Mouse (Mus musculus) liver, embryonic 16.5 days (tissue): Measurements from ENCODE around the gene Nck1. TPM values are rescaled to one million over a fixed set of nuclear protein-coding genes. Genes with fewer than 3 reads are reported as not detected.

Source experiments
- ATAC-seq: fragments of 200-750 bp; cut with Nextera tagmentation; 2 replicates; pipeline ENCODE4 v1.8.0; 2017; ENCODE audit warnings: low read depth, mild to moderate bottlenecking, moderate number of reproducible peaks, moderate library complexity
- H3K27ac ChIP-seq: fragments of 300-500 bp; sonication (generic); 2 replicates; pipeline ENCODE4 v1.5.1; 2014; ENCODE audit warnings: mild to moderate bottlenecking, low read length
- H3K27me3 ChIP-seq: fragments of 300-500 bp; sonication (generic); 2 replicates; pipeline ENCODE4 v1.6.1; 2014; ENCODE audit warnings: low read depth, low read length, mixed read lengths; ENCODE audit not compliant: control insufficient read depth, insufficient read depth
- H3K36me3 ChIP-seq: fragments of 300-500 bp; sonication (generic); 2 replicates; pipeline ENCODE4 v1.6.1; 2014; ENCODE audit warnings: mild to moderate bottlenecking; ENCODE audit not compliant: control insufficient read depth, insufficient read depth
- H3K4me1 ChIP-seq: fragments of 300-500 bp; sonication (generic); 2 replicates; pipeline ENCODE4 v1.6.1; 2014; ENCODE audit warnings: low read depth, low read length, mixed read lengths; ENCODE audit not compliant: control insufficient read depth
- H3K4me2 ChIP-seq: fragments of 300-500 bp; sonication (generic); 2 replicates; pipeline ENCODE4 v1.6.1; 2014; ENCODE audit warnings: low read depth, low read length, mixed read lengths
- H3K4me3 ChIP-seq: fragments of 300-500 bp; sonication (generic); 2 replicates; pipeline ENCODE4 v1.5.1; 2014; ENCODE audit warnings: low read depth, mild to moderate bottlenecking, low read length
- H3K9ac ChIP-seq: fragments of 300-500 bp; sonication (generic); 2 replicates; pipeline ENCODE4 v1.6.1; 2014; ENCODE audit warnings: low read depth, low read length
- H3K9me3 ChIP-seq: fragments of 300-500 bp; sonication (generic); replicated peaks from 2 replicates; pipeline ENCODE4 v1.6.1; 2016; ENCODE audit warnings: low read length; ENCODE audit not compliant: control insufficient read depth
- WGBS: fragments of 180-500 bp; shearing (Covaris S2); extraction: QIAGEN DNeasy Blood & Tissue Kit; methylation state at CpG from one replicate; pipeline ENCODE4 v1.1.7; 2014; ENCODE audit not compliant: insufficient replicate concordance; 5-methylcytosine and 5-hydroxymethylcytosine counted together
- polyA plus RNA-seq: library from polyadenylated mRNA; unstranded; fragments of >200 nt; fragmentation: Nextera tagmentation; extraction: Ambion mirVana; gene quantifications from 2 replicates; pipeline ENCODE4 v1.2.1, GENCODE M21; 2015

The Nck1 gene
- polyA plus RNA-seq, 1 experiment from 2014 or later: 23.4 TPM

DNA sequence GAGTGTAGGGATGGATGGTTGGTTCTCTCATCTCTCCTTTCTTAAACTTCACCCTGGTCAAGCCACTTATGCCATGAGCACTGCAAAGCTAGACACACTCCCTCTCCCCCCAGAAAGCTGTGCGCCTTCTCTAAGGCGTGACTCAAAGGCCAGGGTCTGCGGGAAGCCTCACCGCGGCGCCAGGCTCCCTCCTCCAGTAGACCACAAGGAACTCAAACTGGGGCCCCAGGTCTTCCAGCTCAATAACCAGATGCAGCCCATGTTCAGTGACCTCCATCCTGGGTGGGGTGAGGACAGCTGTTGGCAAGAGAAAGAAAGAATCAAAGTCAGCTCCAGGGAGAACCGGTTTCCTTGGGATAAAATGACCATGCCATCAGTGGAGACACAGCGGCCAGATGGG, 77.8 kb downstream of the Nck1 start:
- WGBS: 79% methylated on average over 8 of the region's 8 CpGs
- ATAC-seq: no peak

DNA sequence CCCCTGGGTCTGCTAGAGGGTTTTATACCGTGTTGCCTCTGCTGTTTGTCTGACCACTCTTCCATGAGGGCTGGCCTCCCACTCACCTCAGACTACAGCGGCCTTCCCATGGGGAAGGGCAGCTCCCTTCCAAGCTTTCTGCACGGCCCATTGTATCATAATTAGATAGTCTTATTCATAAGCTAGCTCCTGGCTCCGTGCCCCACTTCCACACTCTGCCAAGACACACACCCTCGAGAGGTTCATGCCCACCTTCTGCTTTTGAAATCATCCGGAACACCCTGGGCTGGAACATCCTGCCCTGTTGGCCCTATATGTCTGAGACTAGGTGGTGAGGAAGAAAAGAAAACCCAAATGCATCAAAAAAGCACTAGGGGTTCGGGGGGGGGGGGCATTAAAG, 78.3 kb downstream of the Nck1 start:
- H3K36me3 ChIP-seq: no peaks in the 10 kb centered on the region
- H3K4me3 ChIP-seq: no peak overlapping the region
- no peak overlapping the region for H3K9ac ChIP-seq
- no peaks in the 10 kb centered on the region for H3K27me3 ChIP-seq
- no peaks in the 10 kb centered on the region for H3K4me1 ChIP-seq
- H3K9me3 ChIP-seq: no peaks in the 10 kb centered on the region
- H3K4me2 ChIP-seq: no peak overlapping the region
- 65% methylated on average over 7 of the region's 7 CpGs for WGBS
- no peak overlapping the region for H3K27ac ChIP-seq
- ATAC-seq: no peak

More for the DNA sequence above, 77.8 kb downstream of the Nck1 start:
- Histone ChIP-seq H3K9me3 (no peaks in the 10 kb centered on the region), H3K36me3 (no peaks in the 10 kb centered on the region), H3K27ac (no peak overlapping the region), H3K9ac (no peak overlapping the region), H3K4me2 (no peak overlapping the region), H3K27me3 (no peaks in the 10 kb centered on the region), H3K4me3 (no peak overlapping the region), H3K4me1 (no peaks in the 10 kb centered on the region)

DNA sequence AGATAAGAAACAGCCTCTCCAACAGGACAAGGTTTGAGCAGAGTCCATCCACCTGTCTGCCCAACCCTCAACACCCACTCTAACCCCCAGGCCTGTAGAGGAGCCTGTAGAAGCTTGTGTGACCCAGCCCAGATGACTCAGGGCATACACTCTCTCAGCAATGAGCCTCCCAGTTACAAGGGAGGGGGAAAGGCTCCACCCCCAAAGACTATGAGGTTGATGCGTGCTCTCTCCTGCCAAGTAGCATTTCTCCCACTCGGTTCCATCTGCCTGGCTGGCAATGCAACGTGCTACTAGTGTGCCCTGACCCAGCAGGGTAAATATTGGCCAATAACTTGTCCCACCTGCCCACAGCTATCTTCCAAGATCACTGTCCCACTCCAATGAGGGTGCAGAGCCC, 79.2 kb downstream of the Nck1 start:
- Histone ChIP-seq H3K27me3 (no peaks in the 10 kb centered on the region), H3K36me3 (no peaks in the 10 kb centered on the region), H3K4me3 (no peak overlapping the region), H3K4me2 (no peak overlapping the region), H3K4me1 (no peaks in the 10 kb centered on the region), H3K27ac (no peak overlapping the region), H3K9ac (no peak overlapping the region), H3K9me3 (no peaks in the 10 kb centered on the region)
- WGBS: 69% methylated on average over 3 of the region's 3 CpGs
- ATAC-seq: no peak

DNA sequence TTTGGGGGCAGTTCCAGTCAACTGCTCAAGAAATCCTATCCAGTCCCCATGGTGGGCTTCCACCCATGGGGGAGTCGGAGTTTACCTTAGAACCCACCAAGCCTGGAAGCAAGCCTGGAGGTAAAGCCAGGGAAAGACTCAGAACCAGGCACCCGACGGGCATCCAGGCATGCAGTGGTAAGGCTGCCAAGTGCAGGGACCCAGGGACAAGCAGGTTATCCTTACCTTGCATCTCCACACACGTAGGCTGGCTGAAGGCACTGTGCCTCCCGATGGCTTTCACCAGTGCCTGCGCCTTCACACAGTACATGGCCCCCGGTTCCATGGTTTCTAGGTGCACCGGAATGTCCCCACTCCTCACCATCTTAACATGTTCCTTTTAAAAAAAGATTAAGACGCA, 79.9 kb downstream of the Nck1 start:
- H3K27me3 ChIP-seq: no peaks in the 10 kb centered on the region
- H3K4me1 ChIP-seq: no peaks in the 10 kb centered on the region
- H3K36me3 ChIP-seq: no peaks in the 10 kb centered on the region
- no peak overlapping the region for H3K27ac ChIP-seq
- no peak overlapping the region for H3K4me3 ChIP-seq
- no peaks in the 10 kb centered on the region for H3K9me3 ChIP-seq
- no peak overlapping the region for H3K9ac ChIP-seq
- ATAC-seq: no peak
- no peak overlapping the region for H3K4me2 ChIP-seq
- 80% methylated on average over 9 of the region's 9 CpGs for WGBS

DNA sequence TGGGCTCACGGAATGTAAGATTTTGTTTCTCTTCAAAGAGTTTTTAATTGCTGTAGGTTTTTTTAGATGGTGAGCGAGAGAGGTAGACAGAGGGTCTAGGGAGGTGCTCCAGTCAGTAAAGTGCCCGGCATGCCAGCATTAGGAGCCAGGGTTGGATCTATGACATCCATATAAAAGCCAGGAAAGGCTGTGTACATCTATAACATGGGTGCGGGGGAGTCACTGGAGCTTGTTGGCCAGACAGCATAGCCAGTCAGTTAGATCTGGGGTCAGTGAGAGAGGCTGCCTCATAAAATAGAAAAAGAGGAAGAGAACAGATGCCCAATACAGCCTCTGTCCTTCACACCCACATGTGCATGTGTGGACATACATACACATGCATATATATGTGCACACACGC, 80.6 kb downstream of the Nck1 start:
- H3K9me3 ChIP-seq: no peaks in the 10 kb centered on the region
- 80% methylated on average over 5 of the region's 5 CpGs for WGBS
- no peak for ATAC-seq
- H3K4me3 ChIP-seq: no peak overlapping the region
- H3K27me3 ChIP-seq: no peaks in the 10 kb centered on the region
- H3K4me2 ChIP-seq: no peak overlapping the region
- H3K4me1 ChIP-seq: no peaks in the 10 kb centered on the region
- H3K9ac ChIP-seq: no peak overlapping the region
- H3K27ac ChIP-seq: no peak overlapping the region
- H3K36me3 ChIP-seq: no peaks in the 10 kb centered on the region

DNA sequence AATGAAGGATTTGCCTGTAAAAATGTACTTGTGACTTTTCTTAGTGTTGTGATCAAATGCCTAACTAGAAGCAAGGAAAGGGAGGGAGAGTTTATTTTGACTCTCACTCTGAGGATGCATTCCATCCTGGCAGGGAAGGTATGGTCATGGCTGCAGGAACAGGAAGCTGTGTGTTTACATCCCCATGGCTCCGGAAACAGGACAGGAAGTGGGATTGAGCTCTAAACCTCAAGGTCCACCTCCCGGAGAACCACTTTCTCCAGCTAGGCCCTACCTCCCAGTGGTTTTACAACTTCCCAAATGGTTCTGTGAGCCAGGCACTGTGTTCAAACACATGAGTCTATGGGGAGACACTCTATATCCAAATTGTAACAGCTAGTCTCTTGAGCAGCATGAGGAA, 82.2 kb downstream of the Nck1 start:
- ATAC-seq: no peak

DNA sequence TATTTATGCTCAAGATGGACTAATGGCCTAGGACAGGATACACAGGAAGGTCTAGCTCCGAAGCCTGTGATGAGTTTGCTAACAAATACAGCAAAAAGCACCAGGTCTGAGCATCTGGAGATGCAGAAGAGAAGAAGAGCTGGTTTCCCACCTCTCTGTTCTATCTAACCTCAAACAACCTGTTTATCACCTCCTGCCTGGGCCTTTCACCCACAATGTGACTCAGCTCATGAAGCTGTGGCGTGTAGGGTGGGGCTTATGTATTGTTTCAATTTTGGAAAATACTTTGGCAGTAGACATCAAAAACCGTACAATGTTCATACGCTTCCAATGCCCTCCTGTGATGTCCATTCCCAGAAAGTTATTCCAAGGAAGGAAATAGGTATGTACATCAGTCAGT, 83.8 kb downstream of the Nck1 start:
- no peaks in the 10 kb centered on the region for H3K36me3 ChIP-seq
- H3K27me3 ChIP-seq: no peaks in the 10 kb centered on the region
- H3K9ac ChIP-seq: no peak overlapping the region
- no peaks in the 10 kb centered on the region for H3K4me1 ChIP-seq
- no peak overlapping the region for H3K4me2 ChIP-seq
- no peaks in the 10 kb centered on the region for H3K9me3 ChIP-seq
- no peak overlapping the region for H3K4me3 ChIP-seq
- no peak overlapping the region for H3K27ac ChIP-seq
- WGBS: 65% methylated on average over 4 of the region's 4 CpGs
- ATAC-seq: no peak

More for the DNA sequence above, 82.2 kb downstream of the Nck1 start:
- H3K4me3 ChIP-seq: no peak overlapping the region
- H3K27ac ChIP-seq: no peak overlapping the region
- H3K9ac ChIP-seq: no peak overlapping the region
- no peak overlapping the region for H3K4me2 ChIP-seq
- H3K36me3 ChIP-seq: no peaks in the 10 kb centered on the region
- WGBS: 35% methylated on average over 2 of the region's 2 CpGs
- no peaks in the 10 kb centered on the region for H3K27me3 ChIP-seq
- H3K4me1 ChIP-seq: no peaks in the 10 kb centered on the region
- H3K9me3 ChIP-seq: no peaks in the 10 kb centered on the region

DNA sequence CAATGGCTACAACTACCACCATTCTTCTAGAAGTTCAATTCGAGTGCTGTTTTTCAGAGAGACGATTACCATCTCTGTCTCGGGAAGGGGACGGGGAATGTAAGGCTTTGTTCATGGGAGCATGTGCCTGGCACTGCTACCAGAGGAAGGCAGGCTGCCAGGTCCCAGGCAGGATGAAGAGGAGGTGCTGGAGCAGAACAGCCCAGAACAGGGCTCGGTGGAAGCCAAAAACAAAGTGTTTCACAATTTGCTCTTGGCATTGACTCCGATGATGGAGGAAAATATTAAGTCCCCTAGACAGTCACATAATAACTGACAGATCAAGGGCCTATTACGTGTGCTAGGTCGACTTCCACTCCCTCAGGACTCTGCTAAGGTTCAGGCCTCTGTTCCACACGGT, 84.3 kb downstream of the Nck1 start:
- Histone ChIP-seq H3K4me3 (no peak overlapping the region), H3K4me1 (no peaks in the 10 kb centered on the region), H3K27me3 (no peaks in the 10 kb centered on the region), H3K9me3 (no peaks in the 10 kb centered on the region), H3K36me3 (no peaks in the 10 kb centered on the region), H3K4me2 (no peak overlapping the region), H3K27ac (no peak overlapping the region), H3K9ac (no peak overlapping the region)
- WGBS: 74% methylated on average over 9 of the region's 9 CpGs
- no peak for ATAC-seq

DNA sequence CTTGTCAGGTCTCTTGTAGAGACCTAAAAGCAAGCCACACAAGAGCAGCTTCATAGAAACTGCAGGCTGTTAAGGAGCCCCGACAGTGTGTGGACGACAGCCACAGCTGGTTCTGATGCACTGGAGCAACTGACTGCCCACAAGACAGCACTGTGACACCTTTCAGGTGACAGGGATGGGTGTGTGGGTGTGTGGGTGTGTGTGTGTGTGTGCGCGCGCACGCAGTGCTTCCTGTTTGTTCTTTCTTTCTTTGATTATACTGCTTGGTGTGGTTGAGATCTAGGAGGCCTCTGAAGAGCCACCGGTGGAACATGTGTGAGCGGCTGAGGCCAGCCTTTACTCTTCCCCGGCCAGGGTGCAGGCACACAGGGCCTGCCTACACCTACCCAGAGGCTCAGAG, 85.7 kb downstream of the Nck1 start:
- H3K27me3 ChIP-seq: no peaks in the 10 kb centered on the region
- no peaks in the 10 kb centered on the region; the same call in 1 of the 2 replicates for H3K4me1 ChIP-seq
- H3K4me2 ChIP-seq: no peak overlapping the region
- H3K4me3 ChIP-seq: no peak overlapping the region
- H3K9me3 ChIP-seq: no peaks in the 10 kb centered on the region
- no peaks in the 10 kb centered on the region for H3K36me3 ChIP-seq
- WGBS: 80% methylated on average over 9 of the region's 9 CpGs
- H3K9ac ChIP-seq: no peak overlapping the region
- no peak overlapping the region for H3K27ac ChIP-seq
- no peak for ATAC-seq
